ENCODE assay signal across 9 mouse cellular contexts in the genomic region with DNA sequence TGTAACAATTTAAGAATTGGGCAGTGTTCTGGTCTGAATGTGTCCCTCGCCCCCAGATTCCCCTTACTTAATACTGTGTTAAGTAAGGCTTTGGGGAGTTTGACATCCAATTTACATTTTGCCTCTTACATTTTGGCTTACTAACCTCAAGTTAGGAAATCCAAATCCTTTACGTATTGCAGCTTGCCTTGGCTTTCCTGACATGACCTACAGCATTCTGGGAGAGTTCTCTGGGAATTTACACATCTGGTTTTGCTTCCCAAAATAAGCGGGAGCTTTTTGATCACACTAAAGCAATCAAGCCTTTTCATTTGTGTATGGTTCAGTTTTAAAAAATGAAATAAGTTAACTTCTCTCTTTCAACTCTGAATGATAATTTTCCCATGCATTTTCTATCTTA. TPM values are rescaled to one million over a fixed set of nuclear protein-coding genes. Genes with fewer than 3 reads are reported as not detected.
DNase-seq lines count a peak whose midpoint lies in the region; ATAC-seq and TF ChIP-seq lines count a peak whose summit lies in the region.
"Had no signal": no experiment of that assay in that cellular context is flagged by ENCODE, and none has a peak within 500 bp of the region (broad histone marks: within the 10 kb centered on the region; RNA-seq: fewer than 3 reads in every experiment).

No protein-coding gene starts in this region.

- DNase-seq in heart, postnatal 10 days, result no peak
- peak; percentile 25 for DNase-seq in MEL (ENCODE audit: low read depth, low spot score)
- no peak for DNase-seq in T-cell, adult 2 months (ENCODE audit: low spot score)
- DNase-seq in frontal cortex, adult 2 months (ENCODE audit: extremely low spot score in 1 of 2, low spot score in 1 of 2), result no peak
- no peak for DNase-seq in left cerebral cortex, postnatal 10 days (ENCODE audit: extremely low spot score in 1 of 2, low spot score in 2 of 2)

- no peak overlapping the region for H3K4me2 ChIP-seq in heart, embryonic 12.5 days
- peak overlapping the region; percentile 98 for H3K4me2 ChIP-seq in forebrain, embryonic 15.5 days (replicated peaks)
- peak overlapping the region; percentile 92 for H3K4me2 ChIP-seq in liver, embryonic 12.5 days

- no peaks in the 10 kb centered on the region for H3K36me3 ChIP-seq in heart, embryonic 12.5 days
- no peaks in the 10 kb centered on the region for H3K36me3 ChIP-seq in MEL (ENCODE audit: control insufficient read depth in 1 of 2, insufficient read depth in 2 of 2, low read length in 2 of 2)
- no peaks in the 10 kb centered on the region for H3K36me3 ChIP-seq in forebrain, embryonic 15.5 days
- H3K36me3 ChIP-seq in liver, embryonic 12.5 days, result no peaks in the 10 kb centered on the region

- H3K4me1 ChIP-seq in heart, embryonic 12.5 days (replicated peaks), result peaks cover 22% of the 10 kb centered on the region
- H3K4me1 ChIP-seq in MEL (ENCODE audit: control insufficient read depth in 1 of 2, insufficient read depth in 2 of 2, low read length in 2 of 2), result no peaks in the 10 kb centered on the region
- H3K4me1 ChIP-seq in forebrain, embryonic 15.5 days, result peaks cover 16% of the 10 kb centered on the region
- H3K4me1 ChIP-seq in liver, embryonic 12.5 days, result peaks cover 26% of the 10 kb centered on the region

- no peaks in the 10 kb centered on the region for H3K27me3 ChIP-seq in heart, embryonic 12.5 days (replicated peaks)
- peaks cover 19 to 24% of the 10 kb centered on the region in 2 experiments for H3K27me3 ChIP-seq in MEL (ENCODE audit: control insufficient read depth in 1 of 2, insufficient read depth in 2 of 2, low read length in 2 of 2)
- H3K27me3 ChIP-seq in forebrain, embryonic 15.5 days, result peaks cover 18% of the 10 kb centered on the region; the same call in 1 of the 2 replicates
- H3K27me3 ChIP-seq in liver, embryonic 12.5 days (replicated peaks), result peaks cover 43% of the 10 kb centered on the region

- no peaks in the 10 kb centered on the region for H3K79me2 ChIP-seq in MEL (ENCODE audit: control insufficient read depth, insufficient read depth, low read length, poor library complexity)

- ATAC-seq in heart, embryonic 12.5 days (ENCODE audit: insufficient number of reproducible peaks, low FRiP score), result no peak
- ATAC-seq in forebrain, embryonic 15.5 days (replicated peaks), result no peak
- no peak for ATAC-seq in liver, embryonic 12.5 days

- 39% methylated on average over 3 of the region's 3 CpGs for WGBS in heart, embryonic 12.5 days
- WGBS in forebrain, embryonic 15.5 days, result 53% methylated on average over 3 of the region's 3 CpGs
- 43% methylated on average over 3 of the region's 3 CpGs for WGBS in liver, embryonic 12.5 days (ENCODE audit: insufficient replicate concordance)

- no peaks in the 10 kb centered on the region for H3K9me3 ChIP-seq in heart, embryonic 12.5 days (replicated peaks)
- no peaks in the 10 kb centered on the region for H3K9me3 ChIP-seq in MEL (replicated peaks; ENCODE audit: insufficient read depth, low read length)
- no peaks in the 10 kb centered on the region for H3K9me3 ChIP-seq in forebrain, embryonic 15.5 days
- no peaks in the 10 kb centered on the region for H3K9me3 ChIP-seq in liver, embryonic 12.5 days (replicated peaks)

- H3K9ac ChIP-seq in heart, embryonic 12.5 days, result no peak overlapping the region
- H3K9ac ChIP-seq in MEL (ENCODE audit: control insufficient read depth, low read depth, low read length, poor library complexity, severe bottlenecking), result no peak overlapping the region
- H3K9ac ChIP-seq in forebrain, embryonic 15.5 days (replicated peaks), result no peak overlapping the region
- H3K9ac ChIP-seq in liver, embryonic 12.5 days, result no peak overlapping the region

- no peak for TF ChIP-seq POLR2A in MEL (IDR thresholded peaks at IDR 0.05; ENCODE audit: control insufficient read depth in 1 of 2, insufficient read depth in 1 of 2, low read depth in 1 of 2, low read length in 2 of 2, poor library complexity in 1 of 2)

- intact Hi-C loops in heart, postnatal 10 days (cut with DNase I), result loop anchor here (2.0 kb wide), 1 partner anchor 24 kb away; no protein-coding TSS in a partner anchor
- intact Hi-C loops in left cerebral cortex, postnatal 10 days (cut with DNase I), result loop anchor here (5.0 kb wide), 1 partner anchor 184 kb away; no protein-coding TSS in a partner anchor

- no peak for TF ChIP-seq EP300 in MEL (IDR thresholded peaks at IDR 0.05; ENCODE audit: low read depth in 1 of 2, low read length in 2 of 2)

- no peak overlapping the region for H3K4me3 ChIP-seq in heart, embryonic 12.5 days
- H3K4me3 ChIP-seq in MEL (ENCODE audit: control insufficient read depth in 1 of 2, insufficient read depth in 1 of 2, low read depth in 2 of 2, low read length in 2 of 2), result no peak overlapping the region
- H3K4me3 ChIP-seq in forebrain, embryonic 15.5 days, result peak overlapping the region; percentile 70; the same call in 1 of the 2 replicates
- peak overlapping the region; percentile 70 for H3K4me3 ChIP-seq in liver, embryonic 12.5 days

- no peak for TF ChIP-seq RAD21 in MEL (IDR thresholded peaks at IDR 0.05; ENCODE audit: low read depth, low read length)

- no peak for TF ChIP-seq CTCF in MEL (IDR thresholded peaks at IDR 0.05 in 2 of 3, conservative IDR thresholded peaks at IDR 0.05 in 1 of 3; ENCODE audit: control insufficient read depth in 1 of 3, insufficient read depth in 1 of 3, low read depth in 2 of 3, low read length in 3 of 3, poor library complexity in 1 of 3, severe bottlenecking in 1 of 3)

- H3K27ac ChIP-seq in heart, embryonic 12.5 days (ENCODE audit: poor library complexity, severe bottlenecking), result peak overlapping the region; percentile 63
- no peak overlapping the region for H3K27ac ChIP-seq in MEL (ENCODE audit: control insufficient read depth, low read depth, low read length)
- H3K27ac ChIP-seq in forebrain, embryonic 15.5 days (replicated peaks), result no peak overlapping the region
- H3K27ac ChIP-seq in liver, embryonic 12.5 days, result no peak overlapping the region
- H3K27ac ChIP-seq: macrophage had no signal

TF ChIP-seq in MEL, 35 proteins besides CTCF, POLR2A, EP300 and RAD21:
- TF ChIP-seq POLR2AphosphoS5 (IDR thresholded peaks at IDR 0.05; ENCODE audit: borderline replicate concordance, low read depth, low read length) (no peak), CHD1 (IDR thresholded peaks at IDR 0.05; ENCODE audit: low read depth, low read length) (no peak), MYC (IDR thresholded peaks at IDR 0.05; ENCODE audit: low read depth, low read length) (no peak), HCFC1 (IDR thresholded peaks at IDR 0.05; ENCODE audit: low read depth, low read length) (no peak), ELF1 (IDR thresholded peaks at IDR 0.05; ENCODE audit: low read depth, low read length) (no peak), ETS1 (IDR thresholded peaks at IDR 0.05; ENCODE audit: low read depth, low read length) (no peak), ZC3H11A (IDR thresholded peaks at IDR 0.05; ENCODE audit: low read depth, low read length) (no peak), SMC3 (IDR thresholded peaks at IDR 0.05; ENCODE audit: low read depth, low read length) (no peak), BHLHE40 (IDR thresholded peaks at IDR 0.05; ENCODE audit: borderline replicate concordance, low read depth, low read length) (no peak), UBTF (IDR thresholded peaks at IDR 0.05; ENCODE audit: borderline replicate concordance, insufficient read depth, low read depth, low read length) (no peak)
TF ChIP-seq in MEL: peak in this region for 0.

RNA-seq across cellular contexts. Expression of a gene that starts 1.3 kb away (rescaled TPM):
- polyA plus RNA-seq in heart, embryonic 12.5 days (2016; fragmentation: Nextera tagmentation; extraction: Ambion mirVana), result 4.4 and 4.8 TPM in 2 replicates
- 10 to 100 TPM; 27.1 to 31.5 TPM for total RNA-seq in heart, postnatal 10 days (2021)
- total RNA-seq in MEL (2012; rRNA removed), result 0.35 and 0.39 TPM in 2 replicates
- polyA plus RNA-seq in MEL (2012; ENCODE audit: insufficient read depth in 1 of 2, insufficient read length in 2 of 2, low read depth in 1 of 2, low replicate concordance in 2 of 2, missing spikeins in 1 of 2), result under 1 TPM in 1 of 2 experiments, not detected in 1; 0.97 TPM
- polyA plus RNA-seq in forebrain, embryonic 15.5 days (2015; fragmentation: Nextera tagmentation; extraction: Ambion mirVana), result 0.75 and 0.88 TPM in 2 replicates
- polyA plus RNA-seq in liver, embryonic 12.5 days (2016; fragmentation: Nextera tagmentation; extraction: Ambion mirVana), result 1.2 and 1.3 TPM in 2 replicates
- polyA plus RNA-seq in frontal cortex, adult 2 months (2012; rRNA removed), result 10.5 and 10.9 TPM in 2 replicates
- total RNA-seq in left cerebral cortex, postnatal 10 days (2021), result 10 to 100 TPM; 36.5 to 39.3 TPM

RNA-seq across cellular contexts. Expression of a gene that starts 25.5 kb away (rescaled TPM):
- 35.4 and 36.4 TPM in 2 replicates for polyA plus RNA-seq in heart, embryonic 12.5 days (2016; fragmentation: Nextera tagmentation; extraction: Ambion mirVana)
- total RNA-seq in heart, postnatal 10 days (2021), result 10 to 100 TPM; 23.3 to 23.7 TPM
- total RNA-seq in MEL (2012; rRNA removed), result 15.8 and 16.0 TPM in 2 replicates
- polyA plus RNA-seq in MEL (2012; ENCODE audit: insufficient read depth in 1 of 2, insufficient read length in 2 of 2, low read depth in 1 of 2, low replicate concordance in 2 of 2, missing spikeins in 1 of 2), result 10 to 100 TPM in 1 of 2 experiments, not detected in 1; 22.1 TPM
- 26.4 and 27.7 TPM in 2 replicates for polyA plus RNA-seq in forebrain, embryonic 15.5 days (2015; fragmentation: Nextera tagmentation; extraction: Ambion mirVana)
- 29.7 and 30.9 TPM in 2 replicates for polyA plus RNA-seq in liver, embryonic 12.5 days (2016; fragmentation: Nextera tagmentation; extraction: Ambion mirVana)
- polyA plus RNA-seq in frontal cortex, adult 2 months (2012; rRNA removed), result 31.8 and 36.1 TPM in 2 replicates
- 10 to 100 TPM; 23.3 to 26.6 TPM for total RNA-seq in left cerebral cortex, postnatal 10 days (2021)

Comparison
In these comparisons a context has a peak if more than half of its experiments do, and no peak if none do; other contexts are left out.
1. H3K4me3 ChIP-seq: peak in forebrain, embryonic 15.5 days (single experiment) and liver, embryonic 12.5 days (single experiment); none in heart, embryonic 12.5 days (single experiment) and MEL (0 of 2).